Mouse (Mus musculus) kidney, adult 2 months (tissue): Measurements from ENCODE around the gene Lpcat1. TPM values are rescaled to one million over a fixed set of nuclear protein-coding genes. Genes with fewer than 3 reads are reported as not detected.

Experiments
- DNase-seq: peaks from one replicate; pipeline ENCODE4 v3.0.0; 2021
- H3K27ac ChIP-seq: fragments of 200-500 bp; 2 replicates; pipeline ENCODE4 v1.5.1; 2012; ENCODE audit warnings: low read depth, low read length, control low read depth, inconsistent platforms; ENCODE audit not compliant: insufficient read depth
- H3K27me3 ChIP-seq: fragments of 200-500 bp; replicated peaks from 2 replicates; pipeline ENCODE4 v1.6.1; 2012; ENCODE audit warnings: mild to moderate bottlenecking, moderate library complexity, low read length, inconsistent platforms; ENCODE audit not compliant: control insufficient read depth, insufficient read depth
- H3K36me3 ChIP-seq: fragments of 200-500 bp; 2 replicates; pipeline ENCODE4 v1.6.1; 2012; ENCODE audit warnings: mild to moderate bottlenecking, moderate library complexity, low read length, inconsistent platforms; ENCODE audit not compliant: control insufficient read depth, insufficient read depth
- H3K4me1 ChIP-seq: fragments of 200-500 bp; 2 replicates; pipeline ENCODE4 v1.6.1; 2011; ENCODE audit warnings: low read length; ENCODE audit not compliant: control insufficient read depth, insufficient read depth
- H3K4me3 ChIP-seq: fragments of 200-500 bp; 2 replicates; pipeline ENCODE4 v1.5.1; 2011; ENCODE audit warnings: mild to moderate bottlenecking, low read depth, low read length, control low read depth; ENCODE audit not compliant: insufficient read depth
- CTCF ChIP-seq: fragments of 200-500 bp; conservative IDR thresholded peaks from 2 replicates; pipeline ENCODE4 v1.5.1; 2011; ENCODE audit warnings: low read depth, mild to moderate bottlenecking, control low read depth, low read length, moderate library complexity, mixed read lengths; ENCODE audit not compliant: insufficient read depth, insufficient read length
- POLR2A ChIP-seq: fragments of 200-500 bp; IDR thresholded peaks from one replicate; pipeline ENCODE4 v1.6.1; 2011; ENCODE audit warnings: low read depth, low read length, control low read depth
- WGBS: fragments of 180-500 bp; shearing (Covaris S2); methylation state at CpG from one replicate; pipeline ENCODE4 v1.1.7; 2018; 5-methylcytosine and 5-hydroxymethylcytosine counted together
- polyA plus RNA-seq: library from polyadenylated mRNA; depleted of rRNA; stranded (reverse); fragments of >200 nt; gene quantifications from 2 replicates; pipeline ENCODE4 v1.2.3, GENCODE M21; 2012

Gene Lpcat1
- polyA plus RNA-seq, 1 experiment = 16.0 TPM

DNA sequence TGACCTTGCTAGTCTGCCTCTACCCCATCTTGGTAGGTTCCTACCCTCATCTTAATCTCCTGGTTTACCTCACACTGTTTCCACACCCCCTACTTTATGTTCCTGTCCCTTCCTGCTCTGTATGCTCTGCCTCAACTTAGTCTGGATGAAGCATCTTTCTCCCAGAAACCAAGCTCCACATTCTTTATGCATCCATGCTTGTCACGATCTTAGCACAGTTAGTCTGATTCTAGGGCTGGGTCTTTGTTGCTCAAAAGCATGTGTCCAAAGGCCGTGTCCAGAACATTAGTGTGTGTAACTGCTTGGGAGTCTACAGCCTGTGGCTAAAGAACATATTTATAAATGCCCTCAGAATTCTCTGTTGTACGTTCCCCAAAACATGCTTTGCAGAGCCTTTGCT lies 1.8 kb downstream of the Lpcat1 start:
- no peak for TF ChIP-seq CTCF
- no peak for TF ChIP-seq POLR2A
- Histone ChIP-seq H3K4me3 (no peak overlapping the region), H3K27ac (no peak overlapping the region), H3K27me3 (no peaks in the 10 kb centered on the region), H3K4me1 (no peaks in the 10 kb centered on the region), H3K36me3 (no peaks in the 10 kb centered on the region)
- DNase-seq = no peak
- 50% methylated on average over 3 of the region's 3 CpGs for WGBS

DNA sequence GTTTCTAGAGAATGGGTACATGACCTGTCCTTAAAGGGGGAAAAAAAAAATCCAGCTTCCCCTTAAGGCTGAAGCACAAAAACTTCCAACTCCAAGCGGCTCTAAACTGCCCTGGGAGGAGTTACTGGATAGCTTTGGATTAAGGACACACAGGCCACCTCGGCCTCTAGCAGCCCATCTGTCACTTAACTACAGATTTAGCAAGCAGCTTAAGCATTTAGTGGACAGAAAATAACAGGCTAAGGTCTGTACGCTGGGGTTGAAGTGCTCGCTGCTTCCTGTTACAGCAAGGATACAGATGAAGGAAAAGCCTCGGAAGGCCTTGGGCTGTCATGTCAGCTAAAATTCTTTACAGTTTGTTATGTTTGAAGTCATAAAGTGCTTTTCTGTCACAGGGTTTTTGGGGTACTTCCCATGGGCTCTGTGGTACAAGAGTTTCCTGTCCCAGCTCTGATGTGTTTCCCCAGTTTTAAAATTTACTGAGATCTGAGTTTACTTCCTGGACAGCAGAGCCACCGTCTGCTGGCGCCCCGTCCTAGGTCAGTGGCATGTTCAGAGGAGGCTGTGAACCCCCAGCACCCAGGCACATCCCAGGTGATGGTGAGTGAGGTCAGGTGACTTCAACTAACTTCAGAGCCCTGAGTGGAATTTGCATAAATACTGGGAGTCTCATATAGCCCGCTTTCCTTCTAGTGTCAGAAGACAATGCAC lies 2.4 kb downstream of the Lpcat1 start:
- Histone ChIP-seq H3K27ac (no peak overlapping the region), H3K27me3 (no peaks in the 10 kb centered on the region), H3K4me1 (no peaks in the 10 kb centered on the region), H3K36me3 (no peaks in the 10 kb centered on the region), H3K4me3 (no peak overlapping the region)
- DNase-seq = no peak
- no peak for TF ChIP-seq POLR2A
- no peak for TF ChIP-seq CTCF
- 52% methylated on average over 9 of the region's 9 CpGs for WGBS

DNA sequence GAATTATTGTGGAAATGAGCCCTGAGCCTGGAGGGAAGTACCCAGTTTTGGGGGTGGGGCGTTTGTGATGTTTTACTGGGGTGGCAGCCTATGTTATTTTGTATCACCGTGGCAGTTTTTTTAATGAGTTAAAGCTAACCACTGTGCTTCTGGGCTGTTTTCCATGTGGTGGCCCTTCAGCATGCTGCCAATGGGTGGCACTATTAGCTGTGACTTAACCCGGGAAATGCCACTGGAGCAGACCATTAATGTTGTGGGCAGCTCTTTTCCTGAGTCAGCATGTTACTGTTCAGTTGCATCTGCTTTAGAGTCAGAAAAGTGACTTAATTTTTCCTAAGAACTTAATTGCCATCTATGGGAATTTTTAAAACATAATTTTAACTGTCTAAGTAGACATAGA lies 5.5 kb downstream of the Lpcat1 start:
- Histone ChIP-seq H3K4me3 (no peak overlapping the region), H3K4me1 (no peaks in the 10 kb centered on the region), H3K36me3 (no peaks in the 10 kb centered on the region), H3K27ac (no peak overlapping the region), H3K27me3 (no peaks in the 10 kb centered on the region)
- 65% methylated on average over 3 of the region's 3 CpGs for WGBS
- no peak for DNase-seq
- TF ChIP-seq POLR2A (no peak), CTCF (no peak)

DNA sequence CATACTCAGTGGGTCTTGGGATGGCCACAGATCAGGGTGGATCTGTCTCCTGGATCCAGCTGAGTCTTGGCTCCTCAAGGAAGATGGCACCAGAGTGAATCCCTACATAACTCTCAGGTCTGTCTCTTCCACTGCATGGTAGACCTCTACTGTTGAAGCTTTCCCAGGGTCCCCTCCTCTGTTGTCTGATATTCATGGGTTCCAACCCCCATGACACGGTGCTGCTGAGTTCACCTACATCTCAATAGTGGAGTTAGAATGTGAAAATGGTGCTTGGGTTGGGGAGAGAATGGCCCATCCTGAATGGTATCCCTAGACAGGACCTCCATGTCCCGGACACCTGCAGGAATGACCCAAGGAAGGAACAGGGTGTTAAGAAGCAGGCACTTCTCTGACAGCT lies 6.7 kb downstream of the Lpcat1 start:
- Histone ChIP-seq H3K27ac (no peak overlapping the region), H3K4me3 (no peak overlapping the region), H3K27me3 (no peaks in the 10 kb centered on the region), H3K36me3 (no peaks in the 10 kb centered on the region), H3K4me1 (no peaks in the 10 kb centered on the region)
- DNase-seq = no peak
- 91% methylated on average over 2 of the region's 2 CpGs for WGBS
- TF ChIP-seq POLR2A = no peak
- TF ChIP-seq CTCF = no peak

DNA sequence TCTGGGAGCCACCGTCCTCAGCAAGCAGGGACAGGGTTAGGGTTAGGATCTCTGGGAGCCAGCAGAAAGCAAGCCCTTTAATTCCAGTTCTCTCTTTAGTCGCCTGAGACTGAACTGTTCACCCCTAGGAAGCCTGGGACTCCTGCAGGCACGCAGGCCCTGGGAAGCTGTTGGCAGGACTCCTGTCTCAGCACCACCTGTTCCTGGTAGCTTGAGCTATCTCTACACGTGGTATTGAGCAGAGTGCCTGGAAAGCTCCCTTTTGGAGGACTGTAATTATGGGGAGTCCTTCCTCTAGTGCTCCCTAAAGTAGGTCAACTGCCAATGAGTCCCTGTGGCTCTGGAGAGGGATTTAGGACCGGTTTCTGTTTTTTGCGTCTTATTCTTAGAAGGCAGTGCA lies 7.2 kb downstream of the Lpcat1 start:
- 85% methylated on average over 6 of the region's 6 CpGs for WGBS
- no peaks in the 10 kb centered on the region for H3K36me3 ChIP-seq
- H3K4me3 ChIP-seq = no peak overlapping the region
- TF ChIP-seq CTCF = no peak
- TF ChIP-seq POLR2A = no peak
- no peak overlapping the region for H3K27ac ChIP-seq
- no peaks in the 10 kb centered on the region for H3K4me1 ChIP-seq
- H3K27me3 ChIP-seq = no peaks in the 10 kb centered on the region
- no peak for DNase-seq

DNA sequence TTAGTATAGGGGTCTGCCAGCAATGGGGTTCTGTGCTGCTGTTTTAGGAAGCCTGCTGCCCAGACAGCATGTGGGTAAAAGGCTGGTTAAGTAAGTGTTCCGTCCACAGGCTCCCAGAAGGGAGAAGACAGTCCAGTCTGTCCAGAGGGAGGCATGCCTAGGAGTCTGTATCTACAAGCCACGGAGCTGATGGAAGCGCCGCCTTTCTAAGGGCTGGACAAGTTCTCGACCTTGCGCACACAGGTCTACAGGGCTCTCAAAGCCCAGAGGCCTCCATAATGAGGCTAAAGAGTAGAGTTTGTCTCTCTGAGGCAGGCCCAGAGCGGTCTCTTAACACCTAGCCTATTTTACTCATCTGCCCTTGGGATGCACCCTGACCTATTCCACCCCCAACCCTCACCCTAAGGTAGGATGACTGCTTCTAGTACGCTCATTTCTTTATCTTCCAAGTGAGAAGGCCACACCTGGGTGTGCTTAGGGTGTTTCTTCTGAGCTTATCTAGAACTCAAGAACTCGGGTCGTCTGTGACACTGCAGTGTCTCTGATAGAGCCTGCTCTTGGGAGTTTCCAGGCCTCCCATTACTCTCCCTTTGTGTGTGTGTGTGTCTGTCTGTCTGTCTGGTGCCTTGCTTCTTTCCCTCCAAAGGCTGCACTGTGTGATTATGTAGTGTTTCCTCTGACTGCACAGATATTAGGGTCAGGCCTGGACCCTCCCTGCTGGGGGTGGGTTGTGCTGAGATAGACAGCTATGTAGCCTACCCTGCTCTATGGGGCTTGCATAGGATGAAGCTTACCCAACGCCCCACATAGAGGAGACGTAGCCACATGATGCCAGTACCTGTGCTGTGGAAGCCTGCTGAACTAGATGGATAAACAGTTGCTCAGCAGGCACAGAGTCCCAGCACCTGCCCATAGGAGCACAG lies 8.3 kb downstream of the Lpcat1 start:
- no peaks in the 10 kb centered on the region for H3K27me3 ChIP-seq
- DNase-seq = no peak
- H3K36me3 ChIP-seq = no peaks in the 10 kb centered on the region
- H3K4me3 ChIP-seq = no peak overlapping the region
- 93% methylated on average over 12 of the region's 12 CpGs for WGBS
- no peaks in the 10 kb centered on the region for H3K4me1 ChIP-seq
- H3K27ac ChIP-seq = no peak overlapping the region
- TF ChIP-seq POLR2A (no peak), CTCF (no peak)

DNA sequence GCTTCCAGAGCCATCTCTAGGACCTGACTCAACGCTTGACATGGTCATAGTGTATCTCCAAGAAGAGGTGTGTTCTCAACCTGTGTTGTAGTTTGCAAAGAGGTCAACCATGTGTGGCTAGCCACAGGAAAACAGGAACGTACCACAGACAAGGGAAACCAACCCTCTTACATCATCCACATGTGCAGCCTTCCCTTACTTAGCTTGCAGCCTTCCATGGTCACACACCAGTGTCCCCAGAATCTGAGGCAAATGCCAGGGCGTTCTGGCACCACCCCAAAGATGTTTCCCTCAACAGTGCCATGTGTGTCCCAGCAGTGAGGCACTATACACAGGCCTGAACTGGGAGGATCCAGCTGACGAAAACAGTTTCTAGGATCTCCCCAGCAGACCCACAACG lies 9.3 kb downstream of the Lpcat1 start:
- no peak for TF ChIP-seq CTCF
- TF ChIP-seq POLR2A = no peak
- Histone ChIP-seq H3K27me3 (no peaks in the 10 kb centered on the region), H3K4me3 (no peak overlapping the region), H3K4me1 (no peaks in the 10 kb centered on the region), H3K36me3 (no peaks in the 10 kb centered on the region), H3K27ac (no peak overlapping the region)
- no peak for DNase-seq
- 81% methylated on average over 5 of the region's 5 CpGs for WGBS
